Mouse (Mus musculus): ENCODE data around the gene Ptprn2.

Ptprn2 gene

GRCm38 (mm10) chr12:116640871-116641270 is 155.4 kb downstream of the Ptprn2 start:
- DNase-seq (ENCODE audit: extremely low spot score, low read depth, low spot score), result no peak

- no peak for DNase-seq (ENCODE audit: extremely low spot score, low read depth, low spot score)
These were observed 156.0 kb downstream of the Ptprn2 start for GRCm38 (mm10) chr12:116641339-116642190.

GRCm38 (mm10) chr12:116642191-116642549 is 156.7 kb downstream of the Ptprn2 start:
- DNase-seq (ENCODE audit: extremely low spot score, low read depth, low spot score), result no peak

- DNase-seq (ENCODE audit: extremely low spot score, low read depth, low spot score), result no peak
These were observed 161.3 kb downstream of the Ptprn2 start for GRCm38 (mm10) chr12:116646771-116647170.

GRCm38 (mm10) chr12:116648584-116649206 is 163.2 kb downstream of the Ptprn2 start:
- DNase-seq (ENCODE audit: extremely low spot score, low read depth, low spot score), result no peak

- no peak for DNase-seq (ENCODE audit: extremely low spot score, low read depth, low spot score)
These were observed 168.2 kb downstream of the Ptprn2 start for GRCm38 (mm10) chr12:116653684-116654083.

- DNase-seq (ENCODE audit: extremely low spot score, low read depth, low spot score), result no peak
These were observed 174.6 kb downstream of the Ptprn2 start for GRCm38 (mm10) chr12:116660076-116660475.

- no peak for DNase-seq (ENCODE audit: extremely low spot score, low read depth, low spot score)
These were observed 175.5 kb downstream of the Ptprn2 start for GRCm38 (mm10) chr12:116661018-116661417.

- no peak for DNase-seq (ENCODE audit: extremely low spot score, low read depth, low spot score)
These were observed 192.2 kb downstream of the Ptprn2 start for GRCm38 (mm10) chr12:116677701-116678100.

- no peak for DNase-seq (ENCODE audit: extremely low spot score, low read depth, low spot score)
These were observed 204.3 kb downstream of the Ptprn2 start for GRCm38 (mm10) chr12:116689832-116690231.

GRCm38 (mm10) chr12:116709535-116709934 is 224.0 kb downstream of the Ptprn2 start:
- no peak for DNase-seq (ENCODE audit: extremely low spot score, low read depth, low spot score)

GRCm38 (mm10) chr12:116710716-116711115 is 225.2 kb downstream of the Ptprn2 start:
- no peak for DNase-seq (ENCODE audit: extremely low spot score, low read depth, low spot score)

GRCm38 (mm10) chr12:116711133-116711532 is 225.6 kb downstream of the Ptprn2 start:
- DNase-seq (ENCODE audit: extremely low spot score, low read depth, low spot score), result no peak

GRCm38 (mm10) chr12:116713096-116713495 is 227.6 kb downstream of the Ptprn2 start:
- no peak for DNase-seq (ENCODE audit: extremely low spot score, low read depth, low spot score)

GRCm38 (mm10) chr12:116721062-116721461 is 235.5 kb downstream of the Ptprn2 start:
- no peak for DNase-seq (ENCODE audit: extremely low spot score, low read depth, low spot score)

GRCm38 (mm10) chr12:116740141-116740540 is 254.6 kb downstream of the Ptprn2 start:
- DNase-seq (ENCODE audit: extremely low spot score, low read depth, low spot score), result no peak

GRCm38 (mm10) chr12:116741300-116741699 is 255.8 kb downstream of the Ptprn2 start:
- DNase-seq (ENCODE audit: extremely low spot score, low read depth, low spot score), result no peak

GRCm38 (mm10) chr12:116746401-116746800 is 260.9 kb downstream of the Ptprn2 start:
- DNase-seq (ENCODE audit: extremely low spot score, low read depth, low spot score), result no peak

- no peak for DNase-seq (ENCODE audit: extremely low spot score, low read depth, low spot score)
These were observed 267.3 kb downstream of the Ptprn2 start for GRCm38 (mm10) chr12:116752784-116753183.

GRCm38 (mm10) chr12:116763961-116764360 is 278.4 kb downstream of the Ptprn2 start:
- DNase-seq (ENCODE audit: extremely low spot score, low read depth, low spot score), result no peak

GRCm38 (mm10) chr12:116770911-116771310 is 285.4 kb downstream of the Ptprn2 start:
- no peak for DNase-seq (ENCODE audit: extremely low spot score, low read depth, low spot score)

GRCm38 (mm10) chr12:116771493-116771892 is 286.0 kb downstream of the Ptprn2 start:
- no peak for DNase-seq (ENCODE audit: extremely low spot score, low read depth, low spot score)

Data from hindlimb bud, embryonic 11.5 days (tissue).